Mouse (Mus musculus): ENCODE measurements around the gene Papola.
A peak's percentile ranks its signal among the peaks of the same experiment; 100 is the strongest.

Gene Papola

GRCm38 (mm10) chr12:105784196-105784999, at the start of gene Papola:
TSS of gene Papola (plus strand) at chr12:105784694.
- DNase-seq (ENCODE audit: low spot score) = peak; percentile 74

GRCm38 (mm10) chr12:105735226-105735888, 49.1 kb upstream of the Papola start:
- no peak for DNase-seq (ENCODE audit: low spot score)

GRCm38 (mm10) chr12:105735889-105736251, 48.6 kb upstream of the Papola start:
- no peak for DNase-seq (ENCODE audit: low spot score)

GRCm38 (mm10) chr12:105738316-105739096, 46.0 kb upstream of the Papola start:
- DNase-seq (ENCODE audit: low spot score) = no peak

GRCm38 (mm10) chr12:105739656-105740055, 44.8 kb upstream of the Papola start:
- DNase-seq (ENCODE audit: low spot score) = no peak

GRCm38 (mm10) chr12:105748114-105748513, 36.4 kb upstream of the Papola start:
- DNase-seq (ENCODE audit: low spot score) = no peak

GRCm38 (mm10) chr12:105753813-105754212, 30.7 kb upstream of the Papola start:
- DNase-seq (ENCODE audit: low spot score) = no peak

- DNase-seq (ENCODE audit: low spot score) = no peak
Observed at GRCm38 (mm10) chr12:105757816-105758497, 26.5 kb upstream of the Papola start.

- no peak for DNase-seq (ENCODE audit: low spot score)
Observed at GRCm38 (mm10) chr12:105758911-105759310, 25.6 kb upstream of the Papola start.

GRCm38 (mm10) chr12:105759849-105760478, 24.5 kb upstream of the Papola start:
- DNase-seq (ENCODE audit: low spot score) = no peak

GRCm38 (mm10) chr12:105761171-105761570, 23.3 kb upstream of the Papola start:
- no peak for DNase-seq (ENCODE audit: low spot score)

- no peak for DNase-seq (ENCODE audit: low spot score)
Observed at GRCm38 (mm10) chr12:105761629-105762028, 22.9 kb upstream of the Papola start.

GRCm38 (mm10) chr12:105769700-105770099, 14.8 kb upstream of the Papola start:
- DNase-seq (ENCODE audit: low spot score) = no peak

- DNase-seq (ENCODE audit: low spot score) = peak; percentile 7
Observed at GRCm38 (mm10) chr12:105774871-105775270, 9.6 kb upstream of the Papola start.

GRCm38 (mm10) chr12:105777651-105778050, 6.8 kb upstream of the Papola start:
- DNase-seq (ENCODE audit: low spot score) = no peak

GRCm38 (mm10) chr12:105785000-105785774, 693 bp downstream of the Papola start:
- peak; percentile 46 for DNase-seq (ENCODE audit: low spot score)

GRCm38 (mm10) chr12:105786113-105786512, 1.6 kb downstream of the Papola start:
- DNase-seq (ENCODE audit: low spot score) = no peak

GRCm38 (mm10) chr12:105787626-105788025, 3.1 kb downstream of the Papola start:
- DNase-seq (ENCODE audit: low spot score) = no peak

- DNase-seq (ENCODE audit: low spot score) = no peak
Observed at GRCm38 (mm10) chr12:105789885-105790284, 5.4 kb downstream of the Papola start.

GRCm38 (mm10) chr12:105794896-105795295, 10.4 kb downstream of the Papola start:
- DNase-seq (ENCODE audit: low spot score) = no peak

GRCm38 (mm10) chr12:105798001-105798400, 13.5 kb downstream of the Papola start:
- no peak for DNase-seq (ENCODE audit: low spot score)
